Mouse (Mus musculus): ENCODE results near the gene Acvr1b.

DNA sequence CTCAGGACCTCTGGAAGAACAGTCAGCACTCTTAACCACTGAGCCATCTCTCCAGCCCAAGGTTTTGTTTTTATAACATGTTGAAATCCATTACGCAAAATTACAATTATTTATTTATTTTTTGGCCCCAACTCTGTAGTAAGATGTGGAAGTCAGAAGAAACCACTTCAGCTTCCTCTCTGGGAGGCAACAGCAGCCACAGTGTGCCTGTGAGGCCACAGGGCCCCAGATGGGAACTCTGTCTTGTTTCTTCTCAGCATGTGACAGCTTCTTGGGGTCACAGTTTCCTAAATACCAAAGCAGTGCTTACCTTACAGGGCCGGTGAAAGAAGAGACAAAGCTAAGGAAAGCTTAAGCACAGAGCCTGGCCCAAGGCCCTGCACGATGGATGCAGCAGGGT, 70.1 kb downstream of the Acvr1b start:
- no peak for TF ChIP-seq CTCF (IDR thresholded peaks at IDR 0.05; ENCODE audit: low read depth, low read length)
- TF ChIP-seq GATA2 (IDR thresholded peaks at IDR 0.05; ENCODE audit: borderline replicate concordance, low read depth, low read length) = no peak
